8 mouse cellular contexts compared by ENCODE assay signal in the genomic region with DNA sequence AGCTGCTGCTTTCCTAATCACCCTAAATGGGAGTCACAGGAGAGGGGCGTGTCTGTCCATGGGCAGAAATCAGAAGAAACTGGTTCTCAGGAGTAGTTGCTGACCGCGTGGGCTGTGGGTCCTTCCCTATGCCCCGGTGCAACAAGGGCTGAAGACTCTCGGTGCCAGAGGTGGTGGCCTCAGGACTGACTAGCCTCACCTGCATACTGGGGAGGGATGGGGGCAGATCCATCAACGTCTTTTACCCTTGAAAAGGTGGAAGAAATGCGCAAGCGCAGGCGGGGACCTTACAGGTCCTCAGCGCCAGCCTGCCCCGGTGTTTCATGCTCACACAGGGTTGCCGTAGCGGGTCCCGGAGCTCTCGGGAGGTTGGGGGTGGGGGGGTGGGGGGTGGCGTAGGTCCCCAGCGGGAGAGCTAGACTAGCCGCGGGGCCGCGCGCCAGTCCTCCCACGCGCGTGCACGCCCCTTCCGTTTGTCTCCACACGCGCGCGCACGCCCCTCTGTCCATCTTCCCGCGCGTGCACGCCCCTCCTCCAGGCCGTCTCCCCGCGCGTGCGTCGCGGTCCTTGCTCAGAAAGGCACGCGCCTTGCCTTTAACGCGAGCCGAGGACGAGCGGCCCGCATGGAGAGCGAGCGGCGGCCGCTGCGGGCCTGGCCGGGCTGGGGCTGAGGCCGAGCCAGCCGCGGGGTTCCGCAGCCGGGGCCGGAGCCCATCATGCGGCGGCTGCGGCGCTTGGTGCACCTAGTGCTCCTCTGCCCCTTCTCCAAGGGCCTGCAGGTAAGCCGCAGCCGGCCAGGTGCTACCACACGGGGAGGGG. TPM values are rescaled to one million over a fixed set of nuclear protein-coding genes. Genes with fewer than 3 reads are reported as not detected.
DNase-seq lines count a peak whose midpoint lies in the region; ATAC-seq lines count a peak whose summit lies in the region.

A gene (plus strand): TSS at position 537 of the 819 bp plus-strand sequence.

- under 1% methylated on average over 54 of the region's 70 CpGs for WGBS in hindbrain, embryonic 12.5 days
- WGBS in lung, embryonic 15.5 days = under 1% methylated on average over 59 of the region's 70 CpGs

- peak; percentile 78 for ATAC-seq in hindbrain, embryonic 12.5 days (ENCODE audit: low FRiP score)
- peak; percentile 34; the same call in 1 of the 2 replicates for ATAC-seq in lung, embryonic 15.5 days (ENCODE audit: borderline replicate concordance, extremely low read depth, low FRiP score, low TSS enrichment)

- H3K4me2 ChIP-seq in hindbrain, embryonic 12.5 days (replicated peaks) = peak within 1 kb of the TSS; percentile 82
- peak within 1 kb of the TSS; percentile 99 for H3K4me2 ChIP-seq in lung, embryonic 15.5 days

- H3K27ac ChIP-seq in hindbrain, embryonic 12.5 days = peak within 1 kb of the TSS; percentile 79
- H3K27ac ChIP-seq in lung, embryonic 15.5 days = no peak within 1 kb of the TSS

- H3K27me3 ChIP-seq in hindbrain, embryonic 12.5 days = no peaks in the 10 kb centered on the region
- no peaks in the 10 kb centered on the region for H3K27me3 ChIP-seq in lung, embryonic 15.5 days

- H3K4me1 ChIP-seq in hindbrain, embryonic 12.5 days = peaks cover 34% of the 10 kb centered on the region
- H3K4me1 ChIP-seq in lung, embryonic 15.5 days = peaks cover 24% of the 10 kb centered on the region

- H3K9ac ChIP-seq in hindbrain, embryonic 12.5 days = peak within 1 kb of the TSS; percentile 93
- peak within 1 kb of the TSS; percentile 79 for H3K9ac ChIP-seq in lung, embryonic 15.5 days

- peak within 1 kb of the TSS; percentile 68 for H3K4me3 ChIP-seq in hindbrain, embryonic 12.5 days
- H3K4me3 ChIP-seq in lung, embryonic 15.5 days = peak within 1 kb of the TSS; percentile 58

- no peaks in the 10 kb centered on the region for H3K9me3 ChIP-seq in hindbrain, embryonic 12.5 days (replicated peaks)
- H3K9me3 ChIP-seq in lung, embryonic 15.5 days = no peaks in the 10 kb centered on the region

- peaks cover 11% of the 10 kb centered on the region; the same call in 1 of the 2 replicates for H3K36me3 ChIP-seq in hindbrain, embryonic 12.5 days
- no peaks in the 10 kb centered on the region for H3K36me3 ChIP-seq in lung, embryonic 15.5 days

- DNase-seq in T-cell, adult 2 months (ENCODE audit: low spot score) = peak; percentile 57
- peak; percentile 92 to 96 for DNase-seq in cerebellum, postnatal 10 days
- peak; percentile 66 to 80 for DNase-seq in frontal cortex, postnatal 25 days (ENCODE audit: low spot score in 2 of 2)
- peak; percentile 82 to 90 for DNase-seq in layer of hippocampus, postnatal 10 days (ENCODE audit: low spot score in 2 of 2)
- DNase-seq in ovary, postnatal 36 days (ENCODE audit: low spot score) = peak; percentile 77
- peak; percentile 74 for DNase-seq in urinary bladder, postnatal 14 days (ENCODE audit: low spot score)

RNA-seq across cellular contexts. Expression of the gene that starts here (rescaled TPM):
- polyA plus RNA-seq in hindbrain, embryonic 12.5 days (2016; fragmentation: Nextera tagmentation; extraction: Ambion mirVana) = 70.1 and 73.7 TPM in 2 replicates
- total RNA-seq in layer of hippocampus, postnatal 10 days (2021) = 10 to 100 TPM; 75.0 to 82.7 TPM
- polyA plus RNA-seq in lung, embryonic 15.5 days (2015; fragmentation: Nextera tagmentation; extraction: Ambion mirVana) = 21.8 and 23.5 TPM in 2 replicates
